Mouse (Mus musculus) small intestine, adult 2 months (tissue): ENCODE data around the gene Lrrc3c.

Experiments used
- CTCF ChIP-seq: fragments of 200-500 bp; IDR thresholded peaks from 2 replicates; pipeline ENCODE4 v1.5.1; 2012; ENCODE audit warnings: low read depth, mild to moderate bottlenecking, control low read depth, inconsistent platforms, low read length, moderate library complexity, mixed read lengths; ENCODE audit not compliant: insufficient replicate concordance, insufficient read length; ENCODE audit errors: extremely low read depth
- POLR2A ChIP-seq: fragments of 200-500 bp; IDR thresholded peaks from 2 replicates; pipeline ENCODE4 v1.6.1; 2012; ENCODE audit warnings: low read depth, mild to moderate bottlenecking, control low read depth, inconsistent platforms, low read length, moderate library complexity

DNA sequence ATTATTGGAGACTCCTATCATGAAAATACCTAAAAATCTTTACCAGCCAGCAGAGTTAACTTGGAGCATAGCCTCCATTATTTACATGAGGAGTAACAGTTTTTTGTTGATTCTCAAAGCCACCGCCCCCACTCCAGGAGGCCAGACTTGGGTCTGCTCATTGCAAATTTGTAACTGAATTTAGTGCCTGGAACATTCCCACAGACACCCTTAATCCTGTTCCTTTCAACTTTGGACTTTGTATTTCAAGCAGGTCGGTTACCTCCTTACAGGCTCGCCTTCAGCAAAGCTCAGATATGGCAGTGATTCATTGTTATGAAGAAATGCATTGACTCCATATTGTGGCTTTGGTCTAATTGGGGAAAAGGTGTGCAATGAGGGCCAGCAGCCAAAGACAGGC is 46.7 kb downstream of the Lrrc3c start:
- TF ChIP-seq CTCF = no peak
- no peak for TF ChIP-seq POLR2A
